Mouse (Mus musculus) heart, postnatal 4 days (tissue): Measurements from ENCODE around the gene Slc31a1. TPM values are rescaled to one million over a fixed set of nuclear protein-coding genes. Genes with fewer than 3 reads are reported as not detected.
A peak's percentile ranks its signal among the peaks of the same experiment; 100 is the strongest.

ENCODE experiments used
- DNase-seq: peaks from one replicate; pipeline ENCODE4 v3.0.0; 2021
- total RNA-seq, 2 experiments: library from RNA; stranded (reverse); gene quantifications; 2 replicates each; pipeline ENCODE4 v1.2.3; 2021

Slc31a1 gene
- total RNA-seq: 10 to 100 TPM; 31.5 to 34.7 TPM

- peak; percentile 96 for DNase-seq
Measured at GRCm38 (mm10) chr4:62360088-62360804, at the start of gene Slc31a1, which contains the start of gene Fkbp15. TSS of gene Slc31a1 (plus strand) at chr4:62360727. TSS of gene Fkbp15 (minus strand) at chr4:62360548.

GRCm38 (mm10) chr4:62312821-62313220 lies 47.7 kb upstream of the Slc31a1 start:
- DNase-seq: no peak

- DNase-seq: no peak
Measured at GRCm38 (mm10) chr4:62313641-62314211, 46.8 kb upstream of the Slc31a1 start.

GRCm38 (mm10) chr4:62314516-62314915 lies 46.0 kb upstream of the Slc31a1 start:
- no peak for DNase-seq

DNA sequence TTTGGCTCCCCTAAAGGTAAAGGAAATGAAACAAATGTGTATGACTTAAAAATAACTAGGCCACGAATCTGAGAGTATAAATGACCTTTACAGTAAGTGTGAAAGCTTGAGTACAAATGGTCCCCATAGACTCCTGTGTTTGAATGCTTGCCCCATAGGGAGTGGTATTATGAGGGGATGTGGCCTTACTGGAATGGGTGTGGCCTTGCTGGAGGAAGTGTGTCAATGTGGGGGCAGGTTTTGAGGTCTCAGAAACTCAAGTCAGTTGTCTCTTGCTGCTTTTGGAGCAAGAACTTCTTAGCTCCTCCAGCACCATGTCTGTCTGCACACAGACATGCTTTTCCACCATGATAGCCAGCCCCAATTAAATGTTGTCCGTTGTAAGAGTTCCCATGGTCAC lies 44.1 kb upstream of the Slc31a1 start:
- no peak for DNase-seq

DNA sequence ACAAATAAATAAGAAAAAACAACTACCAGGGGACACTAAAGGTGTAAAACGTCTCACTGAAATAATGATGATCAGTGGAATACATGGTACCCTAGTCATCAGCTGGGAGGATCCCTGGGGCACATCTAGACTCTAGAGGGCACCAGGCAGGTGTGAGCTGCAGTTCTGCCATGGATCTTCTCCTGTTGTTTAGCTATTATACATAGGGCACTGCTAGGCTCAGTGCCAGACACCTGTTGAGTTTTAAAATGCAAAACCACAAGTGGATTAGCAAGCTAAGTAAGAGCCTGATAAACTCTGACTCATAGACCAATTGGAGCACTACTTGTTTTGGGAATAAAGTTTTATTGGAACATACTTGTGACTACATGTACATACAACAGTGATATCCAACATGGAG lies 42.2 kb upstream of the Slc31a1 start:
- DNase-seq: no peak

DNA sequence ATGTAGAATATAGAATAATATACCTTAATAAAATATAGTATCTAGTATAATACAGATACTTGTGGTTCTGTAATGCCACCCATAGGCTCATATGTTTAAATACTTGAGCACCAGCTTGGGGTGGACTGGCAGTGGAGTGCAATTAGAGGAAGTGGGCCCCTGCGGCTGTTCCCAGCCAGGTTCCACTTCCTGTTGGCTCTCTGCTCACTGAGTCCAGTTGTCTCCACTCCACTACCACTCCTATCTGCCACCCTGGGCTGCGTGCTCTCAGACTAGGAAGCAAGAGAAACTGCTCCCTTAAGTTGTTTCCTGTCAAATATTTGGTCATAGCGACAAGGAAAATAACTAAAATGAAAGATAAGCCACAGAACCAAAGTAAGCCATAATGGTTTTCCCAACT lies 37.8 kb upstream of the Slc31a1 start:
- no peak for DNase-seq

DNA sequence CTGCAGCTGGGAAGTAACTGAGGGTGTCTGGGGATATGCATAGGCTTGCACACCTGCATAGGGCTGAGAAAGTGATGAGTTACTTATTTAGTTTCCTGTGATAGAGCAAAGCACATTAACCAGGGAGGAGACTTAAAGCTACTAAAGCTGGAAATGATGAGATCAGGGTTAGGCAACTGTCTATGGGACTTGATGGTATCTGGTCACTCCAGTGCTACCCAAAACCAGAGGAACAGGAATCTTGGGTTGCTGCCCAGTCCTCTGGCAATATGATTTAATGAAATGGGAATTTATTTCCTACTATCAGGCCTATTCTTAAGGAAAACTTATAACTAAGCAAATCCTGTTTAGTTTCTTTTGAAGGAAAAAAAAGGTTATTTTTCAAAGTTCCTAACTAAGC lies 34.4 kb upstream of the Slc31a1 start:
- DNase-seq: no peak

DNA sequence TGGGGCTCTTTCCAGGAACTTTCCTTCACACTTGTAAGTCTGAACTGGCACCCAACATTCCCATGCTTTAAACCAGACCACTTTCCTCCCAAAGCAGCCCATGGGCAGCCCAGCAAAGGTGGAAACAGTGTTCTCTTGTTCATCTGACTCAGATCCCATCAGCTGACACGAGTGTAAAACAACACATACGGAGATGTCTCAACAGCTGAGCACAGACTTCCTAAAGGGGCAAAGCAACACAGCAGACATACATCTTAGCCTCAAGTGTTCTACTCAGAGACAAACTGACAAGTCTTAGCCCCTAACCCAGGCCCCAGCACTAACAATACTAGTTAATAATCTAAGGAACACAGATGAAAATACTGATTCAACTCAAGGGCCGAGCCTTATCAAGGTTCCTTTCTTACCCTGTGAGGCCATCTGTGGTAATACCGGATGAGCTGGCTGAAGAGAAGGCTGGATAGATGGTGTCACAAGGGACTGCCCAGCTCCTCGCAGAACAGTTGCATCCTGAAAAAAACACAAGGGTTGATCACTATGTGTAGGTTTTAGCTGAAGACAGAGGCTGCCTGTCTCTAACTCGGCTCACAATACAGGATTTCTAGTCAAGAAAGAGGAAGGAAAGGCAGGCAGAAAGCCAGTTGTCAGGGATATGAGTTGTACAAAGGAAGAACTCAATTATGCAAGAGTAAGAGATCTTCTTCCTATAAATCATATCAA lies 31.4 kb upstream of the Slc31a1 start:
- DNase-seq: no peak

DNA sequence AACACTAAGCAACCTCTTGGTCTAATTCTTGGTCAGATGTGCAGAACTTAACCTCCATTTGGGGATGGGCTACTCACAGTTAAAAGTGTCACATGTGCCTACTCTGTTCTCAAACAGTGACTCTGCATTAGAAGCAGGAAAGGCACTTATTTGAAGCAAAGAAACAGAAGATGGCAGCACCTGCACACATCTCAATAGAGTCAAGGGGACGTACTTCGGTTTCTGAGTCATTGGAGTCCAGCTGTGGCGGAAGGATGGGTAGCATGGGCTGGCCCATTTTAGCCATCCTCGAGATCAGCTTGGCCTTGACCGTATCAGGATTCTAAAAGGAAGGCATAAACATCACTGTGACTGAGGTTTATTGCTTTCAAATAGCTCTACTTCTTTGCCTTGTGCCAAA lies 28.6 kb upstream of the Slc31a1 start:
- DNase-seq: no peak

DNA sequence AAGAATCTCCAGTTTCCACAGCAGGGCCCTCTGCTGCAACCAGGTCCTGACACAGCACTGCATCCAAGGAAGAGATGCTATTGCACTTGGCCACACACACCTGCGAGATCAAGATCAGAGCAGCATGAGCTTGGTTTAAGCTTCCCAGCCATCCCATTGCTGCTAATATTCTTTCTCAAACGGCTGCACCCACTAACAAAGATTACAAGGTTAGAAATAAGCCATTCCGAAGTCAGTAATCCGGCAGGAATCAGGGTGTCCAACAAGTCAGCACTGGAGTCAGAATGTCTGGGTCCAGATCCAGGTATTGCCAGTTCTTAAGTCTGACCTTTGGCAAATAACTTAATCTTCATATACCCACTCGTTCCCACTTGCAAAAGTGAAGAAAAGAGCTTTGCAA lies 22.0 kb upstream of the Slc31a1 start:
- no peak for DNase-seq

DNA sequence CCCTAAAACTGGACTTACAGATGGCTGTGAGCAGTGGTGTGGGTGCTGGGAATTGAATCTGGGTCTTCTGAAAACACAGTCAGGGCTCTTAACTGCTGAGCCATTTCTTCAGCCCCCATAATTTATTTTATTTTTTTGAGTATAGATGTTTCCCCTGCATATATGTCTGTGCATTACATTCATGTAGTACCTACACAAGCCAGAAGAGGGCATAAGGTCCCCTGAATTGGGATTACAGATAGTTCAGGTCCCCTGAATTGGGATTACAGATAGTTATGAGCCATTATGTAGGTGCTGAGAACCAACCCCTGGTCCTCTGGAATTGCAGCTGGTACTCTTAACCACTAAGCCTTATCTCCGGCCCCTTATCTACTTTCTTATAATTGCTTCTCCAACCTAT lies 16.5 kb upstream of the Slc31a1 start:
- DNase-seq: no peak

DNA sequence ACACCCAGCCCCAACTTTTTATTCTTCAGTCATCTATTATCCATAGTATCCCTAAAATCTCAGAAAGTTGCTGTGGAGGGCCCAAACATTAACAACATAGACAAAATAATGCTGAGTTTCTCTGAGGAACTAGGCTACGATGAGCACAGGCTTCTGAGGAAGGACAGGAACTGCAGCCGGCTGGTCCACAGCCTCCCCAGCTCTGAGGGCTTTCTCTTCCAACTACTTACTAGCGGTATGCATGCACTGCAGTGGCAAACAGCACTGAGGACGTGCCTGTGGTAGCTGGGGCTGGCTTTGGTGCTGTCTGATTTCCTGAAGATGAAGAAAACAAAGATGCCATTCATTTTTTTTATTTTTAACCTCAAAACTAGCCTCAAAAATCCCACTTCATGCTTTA lies 14.7 kb upstream of the Slc31a1 start:
- DNase-seq: no peak

DNA sequence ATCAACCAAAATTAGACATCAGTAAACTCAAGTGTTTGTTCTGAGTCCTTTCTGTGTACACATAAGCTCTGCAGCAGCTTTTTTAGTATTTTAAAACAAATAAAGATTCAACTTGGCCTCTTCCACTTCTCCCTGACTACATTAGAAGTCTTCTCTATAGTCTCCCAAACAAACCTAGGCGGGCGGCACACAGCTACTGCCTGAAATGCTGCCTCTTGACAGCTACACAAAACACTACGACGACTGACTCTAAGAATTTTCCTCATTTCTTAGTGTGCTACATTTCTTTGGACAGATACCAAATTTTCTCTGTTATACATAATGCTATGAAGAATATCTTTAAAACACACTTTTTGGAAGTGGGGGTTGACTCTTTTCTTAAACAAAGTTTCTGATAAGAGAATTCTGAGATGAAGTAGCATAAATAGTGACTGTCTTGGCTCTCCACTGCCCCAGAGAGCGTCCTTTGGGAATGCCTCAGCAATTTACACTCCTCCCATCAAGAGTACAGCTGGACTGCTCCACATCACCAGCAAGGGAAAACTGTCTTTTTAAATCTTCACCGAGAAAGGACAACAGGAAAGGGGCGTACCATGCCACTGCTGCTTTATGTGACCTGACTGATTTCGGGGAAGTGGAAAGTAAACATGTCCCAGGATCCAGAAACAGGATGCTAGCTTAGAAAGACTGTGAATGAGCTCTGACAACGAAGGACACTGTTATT lies 12.8 kb upstream of the Slc31a1 start:
- peak; percentile 23 for DNase-seq

DNA sequence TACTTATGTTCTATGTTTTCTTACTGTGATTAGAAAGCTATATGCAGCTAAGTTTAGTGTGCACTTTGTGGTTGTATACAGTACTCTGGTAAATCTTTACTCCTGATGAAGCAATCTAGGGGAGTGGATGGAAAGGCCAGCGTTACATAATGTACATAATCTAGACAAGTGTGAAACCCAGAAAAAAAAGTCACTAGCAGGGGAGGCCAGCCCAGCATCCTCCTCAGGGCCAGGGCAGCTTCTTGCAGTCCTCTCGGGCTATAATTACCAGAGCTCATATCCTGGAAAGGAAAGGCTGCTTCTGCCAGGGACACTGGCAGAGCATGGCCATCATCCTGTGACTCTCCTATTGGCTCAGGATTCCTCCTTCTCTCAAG lies 12.2 kb upstream of the Slc31a1 start:
- DNase-seq: no peak

DNA sequence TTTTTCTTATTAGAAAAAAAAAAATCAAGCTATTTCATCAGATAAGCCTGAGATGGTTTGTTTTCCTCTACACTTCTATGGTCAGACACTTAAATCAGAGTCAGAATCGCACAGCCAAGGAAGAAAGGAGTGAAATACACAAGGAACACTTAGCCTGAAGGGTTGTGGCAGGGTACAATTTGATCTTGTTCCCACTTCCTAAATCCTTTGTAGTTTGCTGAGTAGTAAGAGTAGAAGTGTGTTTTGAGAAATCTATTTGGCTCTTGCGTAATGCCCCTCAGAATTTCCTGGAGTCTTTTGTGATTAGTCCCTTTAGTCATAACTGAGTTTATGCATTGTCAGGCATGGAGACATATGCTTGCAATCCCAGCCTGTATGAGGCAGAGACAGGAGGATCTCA lies 11.2 kb upstream of the Slc31a1 start:
- DNase-seq: no peak

- no peak for DNase-seq
Measured at GRCm38 (mm10) chr4:62357631-62358148, 2.8 kb upstream of the Slc31a1 start.

GRCm38 (mm10) chr4:62359256-62359775 lies 1.2 kb upstream of the Slc31a1 start:
- DNase-seq: no peak

- peak; percentile 11 for DNase-seq
Measured at GRCm38 (mm10) chr4:62360805-62361455, 403 bp downstream of the Slc31a1 start.

DNA sequence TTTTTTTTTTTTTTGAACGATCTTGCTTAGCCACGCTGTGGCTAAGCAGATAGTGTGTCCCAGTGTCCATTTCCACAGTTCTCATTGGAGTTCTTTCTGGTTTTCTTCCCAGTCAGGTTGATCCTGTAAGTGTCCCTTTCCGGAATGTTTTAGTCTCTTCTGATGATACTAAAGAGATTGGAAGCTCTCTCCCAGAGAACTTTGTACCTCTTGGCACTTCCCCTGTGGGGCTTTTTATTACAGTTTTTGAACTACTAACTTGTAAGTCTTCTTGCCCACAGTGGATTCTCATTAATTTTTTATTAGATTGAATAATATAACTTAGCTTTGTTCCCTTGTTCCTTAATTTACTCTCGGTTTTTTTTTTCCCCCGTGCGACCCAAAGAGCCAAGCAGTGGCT lies 1.0 kb downstream of the Slc31a1 start:
- DNase-seq: no peak

DNA sequence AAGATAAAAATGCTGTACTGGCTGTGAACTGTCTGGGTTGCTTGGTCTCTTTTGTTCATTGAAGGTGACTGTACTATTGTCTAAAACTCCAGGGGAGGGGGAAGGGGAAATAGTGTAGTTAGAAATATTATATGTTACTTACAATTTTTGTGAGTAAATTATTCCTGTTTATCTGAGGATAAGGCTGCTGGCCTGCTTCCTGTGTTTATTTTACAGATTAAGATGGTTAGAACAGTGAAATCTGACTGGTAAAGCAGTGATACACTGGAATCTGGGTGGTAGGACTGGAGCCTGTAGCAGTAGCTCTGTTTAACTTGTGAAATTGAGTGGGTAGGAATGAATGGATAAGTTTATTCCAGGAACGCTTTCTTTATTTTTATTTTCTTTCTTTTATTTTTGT lies 1.5 kb downstream of the Slc31a1 start:
- no peak for DNase-seq

GRCm38 (mm10) chr4:62362437-62362836 lies 1.9 kb downstream of the Slc31a1 start:
- DNase-seq: no peak
